Mouse (Mus musculus) ES-E14 (cell line): Measurements from ENCODE around the gene Mast4.

Experiments
- HCFC1 ChIP-seq: IDR thresholded peaks from 2 replicates; pipeline ENCODE4 v1.6.1; 2012; ENCODE audit warnings: low read length, inconsistent platforms, borderline replicate concordance; ENCODE audit not compliant: insufficient read depth
- ZNF384 ChIP-seq: IDR thresholded peaks from 2 replicates; pipeline ENCODE4 v1.6.1; 2012; ENCODE audit warnings: low read depth, low read length, inconsistent platforms

GRCm38 (mm10) chr13:102786666-102787230, 547.5 kb downstream of the Mast4 start:
- TF ChIP-seq HCFC1 (no peak), ZNF384 (no peak)
